Mouse (Mus musculus): ENCODE measurements around the gene Gaa. TPM values are rescaled to one million over a fixed set of nuclear protein-coding genes. Genes with fewer than 3 reads are reported as not detected.

Gene Gaa
- 115 TPM for polyA plus RNA-seq (2014; fragmentation: Illumina TruSeq; extraction: RNeasy Lipid Tissue Mini Kit (QIAGEN cat#74804); ENCODE audit: low read depth, low replicate concordance)

GRCm38 (mm10) chr11:119267768-119268556, at the start of gene Gaa:
TSS of gene Gaa (plus strand) at chr11:119267887.

GRCm38 (mm10) chr11:119228091-119228781, 39.5 kb upstream of the Gaa start, which contains the start of the genes Tbc1d16 and Ccdc40:
TSS of gene Tbc1d16 (minus strand) at chr11:119228499.
TSS of gene Ccdc40 (plus strand) at chr11:119228572.

GRCm38 (mm10) chr11:119299391-119300245, 31.9 kb downstream of the Gaa start, which contains the start of gene Eif4a3:
TSS of gene Eif4a3 (minus strand) at chr11:119300089.

GRCm38 (mm10) chr11:119307658-119307867, 39.9 kb downstream of the Gaa start, which contains the start of gene Card14:
TSS of gene Card14 (plus strand) at chr11:119307768.

Other genes starting within 250 kb of the Gaa start
- 2.5 TPM for gene Cbx2, start 244.9 kb upstream of the Gaa start, polyA plus RNA-seq (2014; fragmentation: Illumina TruSeq; extraction: RNeasy Lipid Tissue Mini Kit (QIAGEN cat#74804); ENCODE audit: low read depth, low replicate concordance)
- 4.6 TPM for gene Cbx8, start 226.9 kb upstream of the Gaa start, polyA plus RNA-seq (2014; fragmentation: Illumina TruSeq; extraction: RNeasy Lipid Tissue Mini Kit (QIAGEN cat#74804); ENCODE audit: low read depth, low replicate concordance)
- 5.9 TPM for gene Cbx4, start 181.7 kb upstream of the Gaa start, polyA plus RNA-seq (2014; fragmentation: Illumina TruSeq; extraction: RNeasy Lipid Tissue Mini Kit (QIAGEN cat#74804); ENCODE audit: low read depth, low replicate concordance)
- gene Tbc1d16, start 39.4 kb upstream of the Gaa start, polyA plus RNA-seq (2014; fragmentation: Illumina TruSeq; extraction: RNeasy Lipid Tissue Mini Kit (QIAGEN cat#74804); ENCODE audit: low read depth, low replicate concordance): 40.6 TPM
- 0.16 TPM for gene Ccdc40, start 39.3 kb upstream of the Gaa start, polyA plus RNA-seq (2014; fragmentation: Illumina TruSeq; extraction: RNeasy Lipid Tissue Mini Kit (QIAGEN cat#74804); ENCODE audit: low read depth, low replicate concordance)
- 68.5 TPM for gene Eif4a3, start 32.2 kb downstream of the Gaa start, polyA plus RNA-seq (2014; fragmentation: Illumina TruSeq; extraction: RNeasy Lipid Tissue Mini Kit (QIAGEN cat#74804); ENCODE audit: low read depth, low replicate concordance)
- 0.13 TPM for gene Card14, start 39.9 kb downstream of the Gaa start, polyA plus RNA-seq (2014; fragmentation: Illumina TruSeq; extraction: RNeasy Lipid Tissue Mini Kit (QIAGEN cat#74804); ENCODE audit: low read depth, low replicate concordance)
- gene Sgsh, start 87.6 kb downstream of the Gaa start, polyA plus RNA-seq (2014; fragmentation: Illumina TruSeq; extraction: RNeasy Lipid Tissue Mini Kit (QIAGEN cat#74804); ENCODE audit: low read depth, low replicate concordance): 5.1 TPM
- 3.6 TPM for gene Slc26a11, start 87.7 kb downstream of the Gaa start, polyA plus RNA-seq (2014; fragmentation: Illumina TruSeq; extraction: RNeasy Lipid Tissue Mini Kit (QIAGEN cat#74804); ENCODE audit: low read depth, low replicate concordance)
- gene Rnf213, start 125.2 kb downstream of the Gaa start, polyA plus RNA-seq (2014; fragmentation: Illumina TruSeq; extraction: RNeasy Lipid Tissue Mini Kit (QIAGEN cat#74804); ENCODE audit: low read depth, low replicate concordance): 25.8 TPM
- 6.4 TPM for gene Endov, start 223.5 kb downstream of the Gaa start, polyA plus RNA-seq (2014; fragmentation: Illumina TruSeq; extraction: RNeasy Lipid Tissue Mini Kit (QIAGEN cat#74804); ENCODE audit: low read depth, low replicate concordance)